Mouse (Mus musculus): ENCODE results near the gene Ubap2. TPM values are rescaled to one million over a fixed set of nuclear protein-coding genes. Genes with fewer than 3 reads are reported as not detected.

The Ubap2 gene
- total RNA-seq, 1 experiment: 41.2 TPM

- peak overlapping the region; percentile 89 to 96 for H3K4me3 ChIP-seq (ENCODE audit: insufficient read depth in 1 of 2, low read depth in 1 of 2, low read length in 2 of 2, poor library complexity in 1 of 2, severe bottlenecking in 1 of 2)
Observed at GRCm38 (mm10) chr4:41275927-41276326, 983 bp upstream of the Ubap2 start.

GRCm38 (mm10) chr4:41274377-41274979 lies 466 bp downstream of the Ubap2 start:
- peaks cover 0 to 8% of the 10 kb centered on the region in 2 experiments; a peak in 3 of 4 replicates for H3K4me1 ChIP-seq (ENCODE audit: control insufficient read depth in 2 of 2, insufficient read depth in 2 of 2, low read length in 2 of 2, poor library complexity in 1 of 2)
- H3K4me3 ChIP-seq (ENCODE audit: insufficient read depth in 1 of 2, low read depth in 1 of 2, low read length in 2 of 2, poor library complexity in 1 of 2, severe bottlenecking in 1 of 2): peak overlapping the region; percentile 89 to 96
- in situ Hi-C loops (cut with MboI; ENCODE audit: low sequenced_read_pairs in 2 of 2, unreplicated experiment in 2 of 2): no loop called here
- peak; percentile 56 for DNase-seq (ENCODE audit: low read depth, low spot score)
- no peaks in the 10 kb centered on the region for H3K9me3 ChIP-seq (ENCODE audit: control insufficient read depth, insufficient read depth, low read depth, low read length)
- H3K27ac ChIP-seq (ENCODE audit: insufficient read depth, low read depth, low read length, poor library complexity, severe bottlenecking): peak overlapping the region; percentile 99
- H3K36me3 ChIP-seq (ENCODE audit: control insufficient read depth, insufficient read depth, low read length, poor library complexity, severe bottlenecking): peaks cover 11% of the 10 kb centered on the region
- TF ChIP-seq ZC3H11A (IDR thresholded peaks at IDR 0.05; ENCODE audit: borderline replicate concordance, low read depth, low read length): no peak
- TF ChIP-seq CHD2 (IDR thresholded peaks at IDR 0.05; ENCODE audit: low read depth, low read length): 0 out of 2 replicates have a peak, but pooled peaks have one; percentile 5
- H3K9ac ChIP-seq (ENCODE audit: insufficient read depth, low read depth, low read length, poor library complexity, severe bottlenecking): peak overlapping the region; percentile 100

More at GRCm38 (mm10) chr4:41275927-41276326, 983 bp upstream of the Ubap2 start:
- H3K36me3 ChIP-seq (ENCODE audit: control insufficient read depth, insufficient read depth, low read length, poor library complexity, severe bottlenecking): peaks cover 3% of the 10 kb centered on the region
- H3K9ac ChIP-seq (ENCODE audit: insufficient read depth, low read depth, low read length, poor library complexity, severe bottlenecking): peak overlapping the region; percentile 98
- no peak for DNase-seq (ENCODE audit: low read depth, low spot score)
- in situ Hi-C loops (cut with MboI; ENCODE audit: low sequenced_read_pairs in 2 of 2, unreplicated experiment in 2 of 2): no loop called here
- peaks cover 0 to 6% of the 10 kb centered on the region in 2 experiments; a peak in 3 of 4 replicates for H3K4me1 ChIP-seq (ENCODE audit: control insufficient read depth in 2 of 2, insufficient read depth in 2 of 2, low read length in 2 of 2, poor library complexity in 1 of 2)
- H3K9me3 ChIP-seq (ENCODE audit: control insufficient read depth, insufficient read depth, low read depth, low read length): no peaks in the 10 kb centered on the region
- TF ChIP-seq MAFK (IDR thresholded peaks at IDR 0.05; ENCODE audit: insufficient read depth, low read depth, low read length) (no peak), HCFC1 (IDR thresholded peaks at IDR 0.05; ENCODE audit: borderline replicate concordance, insufficient read depth, low read length) (no peak), ZC3H11A (IDR thresholded peaks at IDR 0.05; ENCODE audit: borderline replicate concordance, low read depth, low read length) (no peak), ZNF384 (IDR thresholded peaks at IDR 0.05; ENCODE audit: low read depth, low read length) (no peak), CHD2 (IDR thresholded peaks at IDR 0.05; ENCODE audit: low read depth, low read length) (no peak)
- H3K27ac ChIP-seq (ENCODE audit: insufficient read depth, low read depth, low read length, poor library complexity, severe bottlenecking): peak overlapping the region; percentile 97; the same call in 1 of the 2 replicates

GRCm38 (mm10) chr4:41268133-41268532 lies 6.8 kb downstream of the Ubap2 start:
- peaks cover 0 to 11% of the 10 kb centered on the region in 2 experiments; a peak in 3 of 4 replicates for H3K4me1 ChIP-seq (ENCODE audit: control insufficient read depth in 2 of 2, insufficient read depth in 2 of 2, low read length in 2 of 2, poor library complexity in 1 of 2)
- DNase-seq (ENCODE audit: low read depth, low spot score): no peak
- no peak overlapping the region for H3K4me3 ChIP-seq (ENCODE audit: insufficient read depth in 1 of 2, low read depth in 1 of 2, low read length in 2 of 2, poor library complexity in 1 of 2, severe bottlenecking in 1 of 2)
- H3K9ac ChIP-seq (ENCODE audit: insufficient read depth, low read depth, low read length, poor library complexity, severe bottlenecking): no peak overlapping the region
- peaks cover 21% of the 10 kb centered on the region for H3K36me3 ChIP-seq (ENCODE audit: control insufficient read depth, insufficient read depth, low read length, poor library complexity, severe bottlenecking)
- no peaks in the 10 kb centered on the region for H3K9me3 ChIP-seq (ENCODE audit: control insufficient read depth, insufficient read depth, low read depth, low read length)
- no peak overlapping the region for H3K27ac ChIP-seq (ENCODE audit: insufficient read depth, low read depth, low read length, poor library complexity, severe bottlenecking)
- in situ Hi-C loops (cut with MboI; ENCODE audit: low sequenced_read_pairs in 2 of 2, unreplicated experiment in 2 of 2): no loop called here
- TF ChIP-seq ZNF384 (IDR thresholded peaks at IDR 0.05; ENCODE audit: low read depth, low read length) (no peak), HCFC1 (IDR thresholded peaks at IDR 0.05; ENCODE audit: borderline replicate concordance, insufficient read depth, low read length) (no peak), MAFK (IDR thresholded peaks at IDR 0.05; ENCODE audit: insufficient read depth, low read depth, low read length) (no peak)

GRCm38 (mm10) chr4:41266350-41266749 lies 8.6 kb downstream of the Ubap2 start:
- H3K36me3 ChIP-seq (ENCODE audit: control insufficient read depth, insufficient read depth, low read length, poor library complexity, severe bottlenecking): peaks cover 25% of the 10 kb centered on the region
- no peak for DNase-seq (ENCODE audit: low read depth, low spot score)
- TF ChIP-seq HCFC1 (IDR thresholded peaks at IDR 0.05; ENCODE audit: borderline replicate concordance, insufficient read depth, low read length) (no peak), ZC3H11A (IDR thresholded peaks at IDR 0.05; ENCODE audit: borderline replicate concordance, low read depth, low read length) (no peak), MAFK (IDR thresholded peaks at IDR 0.05; ENCODE audit: insufficient read depth, low read depth, low read length) (no peak), CHD2 (IDR thresholded peaks at IDR 0.05; ENCODE audit: low read depth, low read length) (no peak), ZNF384 (IDR thresholded peaks at IDR 0.05; ENCODE audit: low read depth, low read length) (no peak)
- in situ Hi-C loops (cut with MboI; ENCODE audit: low sequenced_read_pairs in 2 of 2, unreplicated experiment in 2 of 2): no loop called here
- peaks cover 0 to 10% of the 10 kb centered on the region in 2 experiments; a peak in 2 of 4 replicates for H3K4me1 ChIP-seq (ENCODE audit: control insufficient read depth in 2 of 2, insufficient read depth in 2 of 2, low read length in 2 of 2, poor library complexity in 1 of 2)
- no peak overlapping the region for H3K9ac ChIP-seq (ENCODE audit: insufficient read depth, low read depth, low read length, poor library complexity, severe bottlenecking)
- no peak overlapping the region for H3K4me3 ChIP-seq (ENCODE audit: insufficient read depth in 1 of 2, low read depth in 1 of 2, low read length in 2 of 2, poor library complexity in 1 of 2, severe bottlenecking in 1 of 2)
- H3K9me3 ChIP-seq (ENCODE audit: control insufficient read depth, insufficient read depth, low read depth, low read length): no peaks in the 10 kb centered on the region
- no peak overlapping the region for H3K27ac ChIP-seq (ENCODE audit: insufficient read depth, low read depth, low read length, poor library complexity, severe bottlenecking)

Data from ES-E14 (cell line).